Mouse (Mus musculus) liver (tissue): ENCODE measurements around the gene Alg14.

Experiments used
- DNase-seq: peaks from one replicate; pipeline ENCODE4 v3.0.0-alpha.2; 2020; ENCODE audit warnings: mixed read lengths

Gene Alg14

GRCm38 (mm10) chr3:121370301-121370700 lies 78.7 kb downstream of the Alg14 start:
- DNase-seq, result no peak

DNA sequence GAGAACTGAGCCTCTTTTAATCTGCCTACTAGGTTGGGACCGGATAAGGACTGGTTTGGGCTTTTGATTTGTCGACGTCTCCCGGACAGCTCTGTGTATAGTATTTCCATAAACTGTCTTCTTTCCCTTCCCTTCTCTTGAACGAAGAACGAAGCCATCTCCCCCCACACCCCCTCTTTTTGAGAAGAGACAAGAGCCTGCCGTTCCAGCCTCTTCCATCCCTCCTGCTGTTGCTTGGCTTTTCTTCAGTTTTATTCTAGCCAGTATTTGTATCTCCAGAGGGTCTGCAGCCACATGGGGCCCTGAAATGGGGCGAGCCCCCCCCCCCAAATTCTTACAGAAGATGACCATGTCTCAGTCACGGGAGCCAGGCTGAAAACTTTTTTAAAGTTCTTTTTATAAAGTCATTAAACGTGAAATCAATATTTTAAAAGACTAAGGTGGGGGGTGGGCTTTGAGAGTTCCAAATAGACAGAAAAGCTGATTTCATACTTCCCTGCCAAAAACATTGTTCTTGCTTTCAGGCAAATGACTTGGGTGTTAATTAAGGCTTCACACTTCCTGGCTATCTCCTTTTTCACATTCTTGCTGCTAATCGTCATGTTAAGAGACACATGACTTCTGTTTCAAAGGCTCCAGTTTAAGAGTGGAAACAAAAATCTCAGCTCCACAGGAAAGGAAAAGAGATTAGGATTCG lies 79.4 kb downstream of the Alg14 start:
- no peak for DNase-seq

DNA sequence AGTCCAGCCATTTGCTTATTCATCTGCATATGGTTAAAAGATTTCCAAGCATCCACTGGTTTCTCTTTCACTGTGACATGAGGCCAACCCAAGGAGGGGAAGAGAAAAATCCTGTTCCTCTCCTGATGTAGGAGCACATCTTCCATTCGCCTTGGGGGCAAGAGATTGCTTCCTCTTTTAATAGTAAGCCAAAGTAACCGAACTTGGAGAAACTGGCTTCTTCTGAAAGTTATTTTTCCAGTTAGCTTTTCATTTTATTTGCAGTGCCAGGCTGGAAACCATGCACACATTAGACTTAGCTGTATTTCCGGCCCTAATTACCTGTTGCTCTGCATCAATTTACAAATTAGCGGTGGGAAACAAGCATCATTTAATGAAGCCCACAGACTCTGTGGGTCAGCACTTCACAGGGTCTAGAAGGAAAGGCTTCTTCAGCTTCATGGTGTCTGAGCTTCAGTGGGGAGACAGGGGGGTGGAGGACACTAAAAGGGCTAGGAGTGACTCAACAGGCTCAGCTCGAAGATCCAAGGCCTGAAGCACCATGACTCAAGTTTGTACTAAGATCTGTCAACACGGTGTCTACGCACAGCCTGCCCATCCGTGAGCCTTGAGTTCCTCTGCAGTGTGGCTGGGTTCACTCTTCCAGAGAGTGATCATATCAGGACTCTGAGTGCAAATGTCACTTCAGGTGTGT lies 80.1 kb downstream of the Alg14 start:
- no peak for DNase-seq

DNA sequence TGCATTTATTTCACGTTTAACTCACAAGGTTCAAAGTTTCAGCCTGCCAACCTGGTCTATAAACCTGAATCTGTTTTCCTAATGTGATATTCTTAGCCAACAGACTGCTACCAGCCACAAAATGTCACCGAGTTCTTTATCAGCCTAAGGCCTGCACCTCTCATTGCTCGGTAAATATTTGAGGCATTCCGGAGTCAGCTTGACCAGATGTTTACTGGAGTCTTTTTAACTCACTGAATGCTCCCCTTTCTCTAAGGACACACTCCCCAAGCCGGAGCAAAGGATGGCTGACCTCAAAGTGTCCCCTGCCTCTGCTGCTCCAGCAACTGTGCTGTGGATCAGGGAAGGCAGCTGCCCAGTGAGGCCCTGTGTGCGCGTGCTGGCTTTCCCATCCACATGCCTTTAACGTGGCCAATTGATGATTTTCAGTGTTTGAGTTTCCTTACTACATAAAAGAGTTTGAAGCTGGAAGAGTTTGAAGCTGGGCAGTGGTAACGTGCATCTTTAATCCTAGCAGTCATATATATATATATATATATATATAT lies 82.4 kb downstream of the Alg14 start:
- no peak for DNase-seq

GRCm38 (mm10) chr3:121375541-121376129 lies 84.1 kb downstream of the Alg14 start:
- no peak for DNase-seq

DNA sequence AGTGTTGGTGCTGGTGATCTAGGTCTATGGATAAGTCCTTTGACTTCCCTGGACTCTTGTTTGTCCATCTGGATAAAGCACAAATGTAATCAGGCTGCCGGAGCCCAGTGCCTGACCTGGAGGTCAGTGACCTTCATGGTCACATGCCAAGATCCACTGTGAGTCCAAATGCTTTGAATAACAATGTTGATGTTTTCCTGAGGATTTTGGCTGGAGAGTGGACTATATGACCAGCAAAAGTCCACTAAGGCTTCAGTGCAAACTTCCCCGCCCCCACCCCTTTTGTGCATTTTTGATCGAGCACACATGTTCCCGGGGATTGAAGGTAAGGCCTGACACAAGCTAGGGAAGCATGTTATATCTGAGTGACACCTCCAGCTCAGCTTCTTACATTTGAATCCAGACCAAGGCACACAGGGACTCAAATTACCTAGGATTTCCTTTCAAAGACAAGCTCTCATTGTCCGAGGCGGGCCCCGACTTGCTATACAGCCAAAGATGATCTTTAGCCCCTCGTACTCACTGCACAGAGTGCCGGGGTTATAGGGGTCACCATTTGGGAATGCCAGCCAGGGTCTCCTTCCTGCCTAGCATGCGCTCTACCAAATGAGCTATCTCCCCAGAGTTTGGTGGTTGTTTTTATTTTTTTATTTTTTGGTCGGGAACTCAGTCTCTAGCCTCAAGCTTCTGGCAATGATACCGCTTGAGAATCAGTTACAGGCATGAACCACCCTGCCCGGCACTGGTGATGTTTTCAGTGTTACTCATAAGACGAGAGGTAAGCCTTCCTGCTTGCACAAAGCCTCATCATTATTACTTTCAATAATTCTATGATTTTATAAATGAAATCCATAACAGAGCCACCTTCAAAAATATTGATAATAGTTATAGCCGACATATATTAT lies 87.4 kb downstream of the Alg14 start:
- peak; percentile 43 for DNase-seq

DNA sequence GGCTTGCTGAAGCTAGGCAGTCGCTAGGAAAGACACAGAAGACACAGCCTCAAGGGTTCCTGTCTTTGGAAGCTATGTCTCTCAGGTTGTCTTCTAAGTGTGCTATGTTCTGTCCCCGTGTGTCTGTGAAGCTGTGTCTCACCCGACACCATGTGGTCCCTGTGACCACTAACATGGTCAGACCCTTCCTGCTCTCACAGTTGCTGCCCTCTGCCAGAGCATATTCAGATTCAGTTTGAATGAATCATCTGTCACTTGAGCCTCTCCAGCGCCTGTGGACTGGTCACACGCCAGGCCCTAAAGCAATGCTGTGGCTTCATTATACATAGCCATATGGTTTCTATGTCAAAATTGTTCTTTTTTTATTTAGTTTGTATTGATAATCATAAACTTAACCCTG lies 88.1 kb downstream of the Alg14 start:
- no peak for DNase-seq

DNA sequence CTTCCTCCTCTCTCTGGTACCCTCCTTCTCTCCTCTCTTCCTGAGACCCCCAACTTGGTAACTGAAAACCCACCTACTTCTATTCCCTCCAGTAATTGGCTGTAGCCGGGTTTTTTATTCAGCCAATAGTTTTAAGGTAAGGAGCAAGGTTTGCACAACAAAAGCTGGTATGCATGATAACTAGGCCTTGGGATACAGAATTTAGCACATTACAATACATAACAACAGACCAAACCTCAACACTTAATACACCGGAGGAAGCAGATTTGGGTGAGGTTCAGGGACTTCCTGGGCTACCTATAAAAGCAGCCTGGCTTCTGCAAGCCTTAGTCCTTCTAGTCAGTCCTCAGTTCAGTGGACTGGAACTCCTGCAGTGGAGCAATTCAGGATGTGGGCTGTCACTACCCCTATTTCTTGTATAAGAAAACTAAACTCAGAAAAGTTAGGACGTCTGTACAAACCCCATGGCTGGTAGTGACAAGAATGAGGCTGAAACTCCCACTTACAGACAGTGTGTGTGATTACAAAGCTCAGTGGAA lies 96.0 kb downstream of the Alg14 start:
- DNase-seq, result no peak

GRCm38 (mm10) chr3:121389366-121389765 lies 97.8 kb downstream of the Alg14 start:
- DNase-seq, result no peak

DNA sequence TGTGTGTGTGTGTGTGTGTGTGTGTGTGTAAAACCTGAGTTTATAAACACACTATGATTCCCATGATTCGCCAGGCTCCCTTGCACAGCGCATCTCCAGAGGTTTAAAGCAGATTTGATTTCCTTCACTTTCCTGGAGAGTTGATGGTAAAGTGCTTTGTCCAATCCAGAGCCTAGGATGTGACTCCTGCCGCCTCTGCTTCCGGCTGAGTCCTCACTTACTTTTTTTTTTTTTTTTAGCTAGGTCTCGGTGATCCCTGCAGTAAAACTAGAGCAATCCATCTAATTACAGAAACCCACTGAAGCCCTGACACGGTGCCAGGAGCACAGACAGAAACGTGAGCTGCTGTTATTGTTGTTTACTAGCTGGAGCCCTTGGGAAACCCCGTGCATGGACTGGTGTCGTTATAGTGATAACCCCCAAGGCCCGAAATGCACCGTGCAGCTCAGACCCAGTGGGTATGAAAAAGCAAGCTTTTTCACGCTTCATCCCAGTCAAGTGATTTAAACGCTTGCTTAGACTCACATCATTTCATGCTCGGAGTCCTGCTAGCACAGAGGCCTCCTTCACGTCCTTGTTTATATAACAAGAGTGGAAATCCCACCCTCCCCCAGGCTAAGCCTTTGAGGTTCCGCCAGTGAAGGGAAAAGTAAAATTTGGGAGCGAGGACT lies 98.4 kb downstream of the Alg14 start:
- no peak for DNase-seq

- DNase-seq, result peak; percentile 9
Measured at GRCm38 (mm10) chr3:121390724-121391123, 99.2 kb downstream of the Alg14 start.

GRCm38 (mm10) chr3:121395588-121396295 lies 104.2 kb downstream of the Alg14 start:
- DNase-seq, result no peak

DNA sequence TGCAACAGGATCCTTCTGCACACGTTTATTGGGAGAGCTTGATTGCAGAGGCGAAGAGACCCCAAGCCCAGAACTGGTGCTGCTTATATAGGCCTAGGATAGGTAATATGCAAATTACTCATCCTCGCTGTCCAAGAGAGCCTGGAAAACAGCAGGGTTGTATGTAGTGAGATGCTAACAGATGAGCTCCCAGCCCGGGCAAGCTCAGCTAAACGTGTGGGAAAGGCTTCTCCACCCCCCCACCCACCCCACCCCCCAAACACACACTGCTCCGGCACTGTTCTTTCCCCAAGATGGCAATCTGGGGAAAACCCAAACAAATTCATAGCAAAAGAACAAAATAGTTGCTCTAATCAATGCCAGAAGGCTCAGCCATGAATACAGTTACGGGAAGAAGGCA lies 105.0 kb downstream of the Alg14 start:
- DNase-seq, result no peak

DNA sequence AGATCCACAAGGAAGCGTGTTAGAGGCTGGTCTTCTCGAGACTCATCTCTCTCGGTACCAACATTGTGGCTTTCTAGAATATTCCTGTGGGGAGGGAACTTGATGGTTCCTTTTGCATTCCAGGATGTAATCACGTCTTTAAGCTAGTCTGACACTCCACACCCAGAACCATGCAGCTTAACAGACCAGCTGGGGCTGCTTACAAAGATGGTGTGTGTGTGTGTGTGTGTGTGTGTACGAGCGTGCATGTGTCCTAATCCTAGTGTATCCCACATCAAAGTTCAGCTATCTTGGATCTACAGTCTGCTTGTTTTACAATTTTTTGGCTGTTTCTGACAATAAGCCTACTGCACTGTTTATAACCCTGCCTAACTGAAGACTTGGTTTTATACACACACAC lies 105.4 kb downstream of the Alg14 start:
- DNase-seq, result no peak

- DNase-seq, result no peak
Measured at GRCm38 (mm10) chr3:121401384-121401783, 109.8 kb downstream of the Alg14 start.

GRCm38 (mm10) chr3:121402096-121402495 lies 110.5 kb downstream of the Alg14 start:
- no peak for DNase-seq

GRCm38 (mm10) chr3:121403449-121403848 lies 111.9 kb downstream of the Alg14 start:
- DNase-seq, result no peak

DNA sequence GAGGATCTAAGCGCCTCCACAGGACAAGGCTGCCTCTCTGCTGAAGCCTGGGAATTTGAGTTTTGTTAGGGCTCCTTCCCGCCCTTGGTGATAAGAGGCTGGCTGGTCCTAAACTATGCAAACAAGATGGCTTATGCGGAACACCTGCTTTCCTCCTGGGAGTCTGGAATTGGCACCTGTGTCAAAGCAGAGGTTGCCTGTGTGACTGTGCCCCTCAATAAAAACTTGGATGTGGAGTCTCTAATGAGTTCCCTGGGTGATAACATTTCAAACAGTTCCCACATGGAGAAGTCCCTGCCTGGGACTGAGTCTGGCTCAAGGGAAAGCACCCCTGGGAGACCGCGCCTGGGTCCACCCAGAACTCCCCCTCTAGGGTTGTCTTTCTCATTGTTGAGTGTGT lies 113.5 kb downstream of the Alg14 start:
- no peak for DNase-seq

GRCm38 (mm10) chr3:121407417-121407816 lies 115.8 kb downstream of the Alg14 start:
- DNase-seq, result no peak

- no peak for DNase-seq
Measured at GRCm38 (mm10) chr3:121408386-121408785, 116.8 kb downstream of the Alg14 start.

GRCm38 (mm10) chr3:121411450-121411849 lies 119.9 kb downstream of the Alg14 start:
- DNase-seq, result no peak
